Mouse (Mus musculus): ENCODE results near the gene Ggt1. TPM values are rescaled to one million over a fixed set of nuclear protein-coding genes. Genes with fewer than 3 reads are reported as not detected.
"Not testable (repeated sequence)": the region's sequence is repeated elsewhere in the genome, so short reads cannot be mapped to it uniquely, and the experiment has no call there.

The Ggt1 gene
- polyA plus RNA-seq, 2 experiments from 2014 or later = 2.8 to 4.0 TPM

GRCm38 (mm10) chr10:75551175-75551574 is 10.2 kb upstream of the Ggt1 start:
- no peak for ATAC-seq

DNA sequence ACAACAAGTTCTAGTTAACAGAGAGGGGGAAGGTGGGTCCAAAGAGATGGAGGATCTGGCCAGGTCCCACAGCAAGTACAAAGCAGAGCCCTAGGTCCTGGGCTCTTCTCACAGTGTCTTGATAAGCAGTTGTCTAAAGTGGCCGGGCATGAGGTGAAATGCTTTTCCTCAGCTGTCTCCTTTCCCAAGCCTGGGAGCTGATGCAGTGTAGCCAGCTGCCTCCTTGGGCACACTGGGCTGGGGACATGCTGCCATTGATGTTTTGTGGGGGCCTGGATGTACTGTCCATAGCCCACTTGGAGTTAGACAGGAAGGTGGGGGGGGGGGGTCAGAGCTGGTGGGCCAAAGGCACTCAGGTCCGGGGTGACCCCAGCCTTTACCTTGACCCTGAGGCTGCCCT is 9.3 kb upstream of the Ggt1 start:
- no peak for ATAC-seq

GRCm38 (mm10) chr10:75552701-75553450 is 8.5 kb upstream of the Ggt1 start:
- no peak for ATAC-seq

GRCm38 (mm10) chr10:75554090-75554489 is 7.3 kb upstream of the Ggt1 start:
- ATAC-seq = no peak

DNA sequence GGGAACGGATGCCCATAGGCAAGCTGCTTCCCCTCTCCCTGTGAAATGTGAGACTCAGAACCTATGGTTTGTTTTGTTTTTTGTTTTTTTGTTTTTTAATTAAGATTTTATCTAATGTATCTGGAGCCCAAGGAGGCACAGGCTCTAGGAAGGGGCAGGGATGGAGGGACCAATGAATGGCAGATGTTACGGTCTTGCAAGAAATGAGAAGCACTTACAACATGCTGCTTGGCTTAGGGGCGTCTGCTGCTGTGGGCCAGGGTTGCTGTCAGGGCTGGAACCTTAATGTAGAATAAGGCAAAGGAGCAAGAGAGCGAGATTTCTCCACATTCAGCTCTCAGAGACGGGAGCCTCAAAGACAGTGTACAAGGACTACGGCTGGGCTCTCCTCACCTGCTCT is 5.8 kb upstream of the Ggt1 start:
- ATAC-seq = no peak

DNA sequence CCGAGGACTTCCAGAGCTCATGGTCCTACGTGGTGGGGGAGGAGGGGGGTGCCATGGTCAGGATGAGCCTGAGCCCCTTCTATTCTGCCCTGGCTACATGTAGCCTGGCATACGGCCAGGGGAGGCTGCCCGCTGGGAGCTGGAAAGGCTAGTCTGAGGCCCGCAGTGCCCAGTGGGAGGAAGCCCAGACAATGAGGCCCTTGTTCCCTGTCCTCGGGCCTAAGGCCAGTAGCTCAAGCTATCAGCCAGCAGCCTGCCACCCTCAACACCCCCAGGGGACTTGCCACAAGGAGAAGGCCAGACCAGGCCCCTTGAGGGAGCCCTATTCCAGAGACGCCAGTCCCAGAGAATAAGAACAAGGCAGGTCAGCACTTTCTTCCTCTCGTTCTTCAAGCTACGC is 5.4 kb upstream of the Ggt1 start:
- no peak for ATAC-seq

DNA sequence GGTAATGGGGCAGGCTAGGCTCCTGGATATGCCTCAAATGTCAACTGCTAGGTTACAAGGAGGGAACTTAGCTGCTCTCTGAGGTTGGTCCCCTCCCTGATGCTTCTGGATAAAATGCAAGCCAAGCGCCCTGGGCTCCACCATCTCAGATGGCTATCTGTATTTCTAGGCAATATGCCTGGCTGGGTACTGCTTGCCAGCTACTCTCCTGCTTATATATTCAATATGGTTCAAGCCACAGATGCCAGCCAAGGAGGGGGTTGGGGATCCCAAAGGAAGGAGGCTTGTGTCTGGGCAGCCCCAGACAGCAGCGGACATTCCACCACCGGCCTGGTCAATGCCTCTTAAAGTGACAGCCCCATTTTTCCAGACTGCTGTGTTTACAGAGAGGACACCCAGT is 2.9 kb upstream of the Ggt1 start:
- ATAC-seq = no peak

GRCm38 (mm10) chr10:75559041-75559675 is 2.2 kb upstream of the Ggt1 start:
- no peak for ATAC-seq

DNA sequence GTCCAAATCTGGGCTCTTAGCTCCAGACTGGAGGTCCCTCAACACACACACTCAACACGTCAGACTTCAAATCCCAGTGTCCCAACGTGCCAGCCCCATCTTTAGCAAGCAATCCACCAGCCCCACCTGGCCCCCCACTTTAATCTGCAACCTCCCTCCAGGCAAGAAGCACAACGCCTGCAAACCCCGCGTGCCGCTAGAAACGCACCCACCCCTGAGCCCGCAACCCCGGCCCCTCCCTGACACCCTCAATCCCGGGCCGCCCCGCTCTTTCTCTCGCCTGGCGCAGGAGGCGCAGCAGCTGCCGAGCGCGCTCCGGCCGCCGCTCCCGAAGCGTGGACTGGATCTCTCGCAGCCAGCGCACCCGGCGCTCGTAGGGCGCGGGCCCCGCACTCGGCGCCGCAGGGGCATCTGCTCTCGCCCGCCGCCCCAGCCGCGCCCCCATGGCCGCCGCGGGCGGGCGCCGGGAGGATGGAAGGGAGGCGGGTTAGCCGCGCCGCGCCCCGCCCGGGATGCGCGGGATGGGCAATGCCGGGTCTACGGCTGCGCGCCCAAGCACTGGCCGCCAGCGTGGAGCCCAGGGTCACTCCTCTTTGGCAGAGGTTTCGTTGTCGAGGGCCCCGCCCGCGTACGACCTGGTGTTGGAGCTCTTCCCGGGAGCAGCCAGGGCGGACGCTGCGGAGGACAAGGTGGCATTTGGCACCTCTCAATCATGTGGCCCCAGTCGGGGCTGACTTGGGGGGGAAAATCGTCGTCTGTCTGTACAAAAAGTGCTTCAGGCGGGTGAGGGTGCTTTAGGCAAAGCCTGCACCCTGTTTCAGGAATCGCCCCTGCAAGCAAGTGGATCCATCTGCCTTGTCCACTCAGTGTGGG is 1.5 kb upstream of the Ggt1 start, which contains the start of gene Lrrc75b:
Gene Lrrc75b (minus strand): TSS at position 655 of the 873 bp plus-strand sequence.
- peak; percentile 63 for ATAC-seq

GRCm38 (mm10) chr10:75560549-75560899 is 880 bp upstream of the Ggt1 start:
- ATAC-seq = no peak

GRCm38 (mm10) chr10:75562596-75562995 is 1.2 kb downstream of the Ggt1 start:
- no peak for ATAC-seq

DNA sequence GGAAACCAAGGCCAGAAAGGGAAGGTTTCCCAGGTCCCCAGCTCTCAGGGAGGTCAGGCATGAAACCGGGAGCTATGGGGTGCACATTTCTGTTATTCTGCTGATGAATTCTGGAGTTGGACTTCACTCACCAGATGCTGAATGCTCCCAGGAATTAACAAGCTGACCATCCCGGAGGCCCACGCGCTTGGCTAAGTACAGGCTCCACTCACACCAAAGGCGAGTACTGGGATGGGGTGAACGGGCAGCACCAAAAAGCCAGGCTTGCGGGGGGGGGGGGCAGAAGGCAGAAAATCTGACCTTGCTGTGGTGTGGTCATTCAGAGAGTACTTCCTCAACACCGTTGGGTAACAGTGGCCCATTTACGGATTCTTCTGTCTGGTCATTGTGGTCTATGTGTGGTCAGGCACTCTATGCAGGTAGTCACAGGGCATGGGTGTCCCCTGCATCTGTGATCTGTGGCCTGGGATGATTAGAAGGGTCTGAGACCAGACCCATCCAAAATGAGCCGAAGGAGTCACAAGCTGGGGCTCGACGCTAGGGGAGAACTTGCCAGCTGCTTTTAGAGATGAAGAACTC is 3.4 kb downstream of the Ggt1 start:
- ATAC-seq = peak; percentile 2

DNA sequence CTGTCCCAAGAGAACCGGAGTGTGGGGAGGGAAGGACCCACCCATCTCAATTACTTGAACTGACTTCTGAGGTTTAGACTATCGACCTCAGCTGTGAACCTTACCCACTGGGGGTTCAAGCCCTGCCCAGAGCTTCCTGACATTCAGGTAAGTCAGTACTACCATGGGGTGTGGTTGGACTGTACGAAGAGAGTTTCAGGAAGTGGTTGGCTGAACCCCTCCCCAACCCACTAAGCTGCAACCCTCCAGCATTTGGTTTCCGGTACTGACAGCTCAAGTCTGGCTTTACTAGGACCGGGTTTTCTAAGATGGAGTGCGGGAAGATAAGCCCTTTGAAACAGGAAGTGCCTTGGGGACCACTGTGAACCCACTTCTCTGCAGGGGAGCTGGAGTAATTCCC is 4.0 kb downstream of the Ggt1 start:
- ATAC-seq = peak; percentile 98

DNA sequence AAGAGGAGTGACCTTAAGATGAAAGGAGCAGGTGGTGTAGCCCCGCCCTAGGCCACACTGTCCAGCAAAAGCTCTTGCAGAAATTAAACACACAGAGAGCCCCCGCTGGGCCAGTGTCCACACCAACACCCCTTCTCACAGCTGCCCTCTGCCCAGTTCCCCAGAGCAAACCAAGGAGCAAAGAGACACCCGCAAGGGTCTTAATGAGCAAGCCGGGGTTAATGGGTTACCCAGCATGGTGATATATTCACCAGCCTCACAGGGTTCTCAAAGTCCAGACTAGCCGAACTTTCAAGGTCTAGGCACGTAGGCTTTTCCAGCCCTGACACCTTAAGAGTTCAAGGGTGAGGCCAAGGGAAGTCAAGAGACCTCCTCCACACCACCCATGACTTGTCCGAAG is 4.5 kb downstream of the Ggt1 start:
- ATAC-seq = no peak

- no peak for ATAC-seq
Observed at GRCm38 (mm10) chr10:75566321-75566720, 4.9 kb downstream of the Ggt1 start.

- ATAC-seq = not testable (repeated sequence)
Observed at GRCm38 (mm10) chr10:75566765-75567164, 5.4 kb downstream of the Ggt1 start.

- ATAC-seq = no peak
Observed at GRCm38 (mm10) chr10:75568029-75568428, 6.6 kb downstream of the Ggt1 start.

- ATAC-seq = no peak
Observed at GRCm38 (mm10) chr10:75568441-75568840, 7.0 kb downstream of the Ggt1 start.

DNA sequence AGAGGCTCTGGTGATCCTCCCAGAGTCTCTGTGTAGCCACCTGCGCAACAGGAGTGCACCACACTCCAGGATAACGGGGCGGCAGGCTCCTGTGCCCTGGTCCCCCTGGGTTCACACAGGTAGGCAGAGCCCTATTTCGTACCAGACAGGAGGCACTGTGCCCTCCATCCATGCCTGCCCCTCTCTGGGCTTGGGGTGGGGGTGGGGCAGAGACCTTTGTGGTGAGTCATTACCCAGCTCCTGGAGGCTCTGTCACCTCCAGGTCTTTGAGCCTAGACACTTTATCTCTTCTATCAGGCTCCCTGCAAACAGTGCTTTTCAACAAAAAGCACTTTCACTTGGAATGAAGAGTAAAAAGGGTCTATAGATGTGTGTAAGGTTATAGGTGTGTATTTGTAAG is 7.4 kb downstream of the Ggt1 start:
- no peak for ATAC-seq

GRCm38 (mm10) chr10:75570981-75571657 is 9.7 kb downstream of the Ggt1 start:
- ATAC-seq = no peak

- no peak for ATAC-seq
Observed at GRCm38 (mm10) chr10:75571937-75572336, 10.5 kb downstream of the Ggt1 start.

GRCm38 (mm10) chr10:75573181-75573580 is 11.8 kb downstream of the Ggt1 start:
- no peak for ATAC-seq
